Mouse (Mus musculus) heart, postnatal 14 days (tissue): ENCODE results near the gene Plvap. TPM values are rescaled to one million over a fixed set of nuclear protein-coding genes. Genes with fewer than 3 reads are reported as not detected.

Experiments used
- DNase-seq, 2 experiments: peaks; one replicate each; pipeline ENCODE4 v3.0.0; 2021 to 2022
- intact Hi-C: fragments of 180-260 bp; cut with DNase I; formaldehyde crosslinking; loops from one replicate; pipeline ENCODE4 v1.15.1; 2025
- total RNA-seq, 2 experiments: library from RNA; stranded (reverse); gene quantifications; 2 replicates each; pipeline ENCODE4 v1.2.3; 2021

Plvap gene
- total RNA-seq, 2 experiments from 2014 or later: 19.3 to 26.2 TPM

- peak; percentile 95 to 97 for DNase-seq
- intact Hi-C loops: no loop called here
Observed at GRCm38 (mm10) chr8:71496481-71496880, 15.1 kb downstream of the Plvap start.

- intact Hi-C loops: loop anchor here (1.0 kb wide), 1 partner anchor 25 kb away; no protein-coding TSS in a partner anchor
- peak in 1 of 2 experiments; percentile 38 for DNase-seq
Observed at GRCm38 (mm10) chr8:71495811-71496210, 15.7 kb downstream of the Plvap start.

- peak; percentile 90 to 92 for DNase-seq
- intact Hi-C loops: loop anchor here (1.0 kb wide), 1 partner anchor 26 kb away; no protein-coding TSS in a partner anchor
Observed at GRCm38 (mm10) chr8:71495039-71495438, 16.5 kb downstream of the Plvap start.

- intact Hi-C loops: loop anchor here (10.0 kb wide), 1 partner anchor 594 kb away; the partner anchor contains the start of genes Rpl18a and Slc5a5
- peak; percentile 88 to 91 for DNase-seq
Observed at GRCm38 (mm10) chr8:71488454-71488853, 23.1 kb downstream of the Plvap start.

- peak; percentile 84 to 85 for DNase-seq
- intact Hi-C loops: loop anchor here (10.0 kb wide), 1 partner anchor 593 kb away; the partner anchor contains the start of genes Rpl18a and Slc5a5
Observed at GRCm38 (mm10) chr8:71487691-71488445, 23.7 kb downstream of the Plvap start, which contains the start of gene Gtpbp3. Gtpbp3 (plus strand) TSS chr8:71488103.

- intact Hi-C loops: loop anchor here (10.0 kb wide), 1 partner anchor 591 kb away; the partner anchor contains the start of genes Rpl18a and Slc5a5
- DNase-seq: no peak
Observed at GRCm38 (mm10) chr8:71486136-71486529, 25.4 kb downstream of the Plvap start.

GRCm38 (mm10) chr8:71485142-71486135 lies 26.1 kb downstream of the Plvap start, which contains the start of gene Ano8:
Ano8 (minus strand) TSS chr8:71485963.
- intact Hi-C loops: loop anchor here (10.0 kb wide), 1 partner anchor 591 kb away; the partner anchor contains the start of genes Rpl18a and Slc5a5
- DNase-seq: peak; percentile 83 to 84

GRCm38 (mm10) chr8:71484736-71485135 lies 26.8 kb downstream of the Plvap start:
- intact Hi-C loops: loop anchor here (10.0 kb wide), 1 partner anchor 590 kb away; the partner anchor contains the start of genes Rpl18a and Slc5a5
- no peak for DNase-seq

GRCm38 (mm10) chr8:71483932-71484331 lies 27.6 kb downstream of the Plvap start:
- intact Hi-C loops: loop anchor here (10.0 kb wide), 1 partner anchor 589 kb away; the partner anchor contains the start of genes Rpl18a and Slc5a5
- DNase-seq: peak; percentile 48 to 53

- no peak for DNase-seq
- intact Hi-C loops: no loop called here
Observed at GRCm38 (mm10) chr8:71478943-71479342, 32.6 kb downstream of the Plvap start.

- intact Hi-C loops: no loop called here
- DNase-seq: peak in 1 of 2 experiments; percentile 28
Observed at GRCm38 (mm10) chr8:71477196-71477845, 34.2 kb downstream of the Plvap start.

- intact Hi-C loops: no loop called here
- peak; percentile 87 to 89 for DNase-seq
Observed at GRCm38 (mm10) chr8:71476099-71476940, 35.2 kb downstream of the Plvap start.

GRCm38 (mm10) chr8:71475702-71476075 lies 35.9 kb downstream of the Plvap start:
- DNase-seq: no peak
- intact Hi-C loops: no loop called here

- intact Hi-C loops: loop anchor here (5.0 kb wide), 1 partner anchor 103 kb away; the partner anchor contains the start of gene Ocel1
- DNase-seq: no peak
Observed at GRCm38 (mm10) chr8:71474785-71475701, 36.5 kb downstream of the Plvap start.

- no peak for DNase-seq
- intact Hi-C loops: loop anchor here (5.0 kb wide), 1 partner anchor 102 kb away; the partner anchor contains the start of gene Ocel1
Observed at GRCm38 (mm10) chr8:71474344-71474743, 37.2 kb downstream of the Plvap start.

- intact Hi-C loops: loop anchor here (5.0 kb wide), 1 partner anchor 100 kb away; the partner anchor contains the start of gene Ocel1
Observed at GRCm38 (mm10) chr8:71472601-71473386, 38.8 kb downstream of the Plvap start.

GRCm38 (mm10) chr8:71471861-71472260 lies 39.7 kb downstream of the Plvap start:
- intact Hi-C loops: loop anchor here (5.0 kb wide), 1 partner anchor 100 kb away; the partner anchor contains the start of gene Ocel1
- DNase-seq: no peak

More at GRCm38 (mm10) chr8:71472601-71473386, 38.8 kb downstream of the Plvap start:
- no peak for DNase-seq
